8 mouse cellular contexts compared by ENCODE assay signal in the genomic region with DNA sequence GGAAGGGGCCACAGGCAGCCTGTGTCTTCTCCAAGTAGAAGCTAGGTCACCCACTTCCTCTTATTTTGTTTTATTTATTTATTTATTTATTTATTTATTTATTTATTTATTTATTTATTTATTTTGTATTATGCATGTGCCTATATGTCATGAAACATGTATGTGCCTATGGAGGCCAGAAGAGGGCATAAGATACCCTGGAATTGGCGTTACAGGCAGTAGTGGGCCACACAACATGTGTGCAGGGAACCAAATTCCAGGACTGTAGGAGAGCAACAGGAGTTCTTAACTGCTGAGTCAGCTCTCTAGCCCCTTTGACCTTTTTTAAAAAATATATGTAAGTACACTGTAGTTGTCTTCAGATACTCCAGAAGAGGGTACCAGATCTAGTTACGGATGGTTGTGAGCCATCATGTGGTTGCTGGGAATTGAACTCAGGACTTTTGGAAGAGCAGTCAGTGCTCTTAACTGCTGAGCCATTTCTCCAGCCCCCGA.
DNase-seq lines count a peak whose midpoint lies in the region; ATAC-seq and TF ChIP-seq lines count a peak whose summit lies in the region.
"Not testable (repeated sequence)": the region's sequence is repeated elsewhere in the genome, so short reads cannot be mapped to it uniquely, and the experiment has no call there.

No protein-coding gene starts in this region.

- peak; percentile 31 for TF ChIP-seq RAD21 in MEL (IDR thresholded peaks at IDR 0.05; ENCODE audit: low read depth, low read length)

- H3K36me3 ChIP-seq in ES-Bruce4 (ENCODE audit: control insufficient read depth, insufficient read depth, low read length, poor library complexity, severe bottlenecking); MEL (ENCODE audit: control insufficient read depth in 1 of 2, insufficient read depth in 2 of 2, low read length in 2 of 2); heart, adult 2 months (ENCODE audit: control insufficient read depth, insufficient read depth, low read length); kidney, postnatal 0 days (ENCODE audit: insufficient read depth, low read length); liver, postnatal 0 days (replicated peaks; ENCODE audit: insufficient read depth, low read length); stomach, postnatal 0 days (ENCODE audit: control insufficient read depth, insufficient read depth, low read length): not testable (repeated sequence)

- DNase-seq in 416B (ENCODE audit: low read depth): peak; percentile 57
- peak; percentile 20 for DNase-seq in MEL (ENCODE audit: low read depth, low spot score)
- peak; percentile 22 for DNase-seq in R1 (ENCODE audit: low read depth, low spot score)
- DNase-seq in heart, adult 2 months; kidney, postnatal 0 days (ENCODE audit: low spot score); liver, postnatal 0 days; stomach, postnatal 0 days (ENCODE audit: low spot score): not testable (repeated sequence)

- TF ChIP-seq CTCF in ES-Bruce4 (IDR thresholded peaks at IDR 0.05; ENCODE audit: low read depth, low read length) (peak; percentile 11), MEL (IDR thresholded peaks at IDR 0.05 in 2 of 3, conservative IDR thresholded peaks at IDR 0.05 in 1 of 3; ENCODE audit: control insufficient read depth in 1 of 3, insufficient read depth in 1 of 3, low read depth in 2 of 3, low read length in 3 of 3, poor library complexity in 1 of 3, severe bottlenecking in 1 of 3) (peak in 2 of 3 experiments; percentile 26 to 32; a peak in 3 of 6 replicates)
- TF ChIP-seq CTCF in heart, adult 2 months (IDR thresholded peaks at IDR 0.05): peak; percentile 24; the same call in 1 of the 2 replicates
- 0 out of 2 replicates have a peak, but pooled peaks have one; percentile 4 for TF ChIP-seq CTCF in kidney, postnatal 0 days (IDR thresholded peaks at IDR 0.05; ENCODE audit: low read depth)
- 0 out of 2 replicates have a peak, but pooled peaks have one; percentile 11 for TF ChIP-seq CTCF in liver, postnatal 0 days (IDR thresholded peaks at IDR 0.05; ENCODE audit: low read depth)
- TF ChIP-seq CTCF in stomach, postnatal 0 days (IDR thresholded peaks at IDR 0.05; ENCODE audit: low read depth): 0 out of 2 replicates have a peak, but pooled peaks have one; percentile 11

- not testable (repeated sequence) for H3K4me1 ChIP-seq in ES-Bruce4 (ENCODE audit: control insufficient read depth, insufficient read depth, low read length); MEL (ENCODE audit: control insufficient read depth in 1 of 2, insufficient read depth in 2 of 2, low read length in 2 of 2); heart, adult 2 months (ENCODE audit: control insufficient read depth, insufficient read depth, low read length); kidney, postnatal 0 days (replicated peaks; ENCODE audit: insufficient read depth, low read length); liver, postnatal 0 days (ENCODE audit: insufficient read depth); stomach, postnatal 0 days (replicated peaks; ENCODE audit: control insufficient read depth, insufficient read depth)

- not testable (repeated sequence) for TF ChIP-seq POLR2A in ES-Bruce4 (IDR thresholded peaks at IDR 0.05; ENCODE audit: insufficient read depth, low read length); MEL (IDR thresholded peaks at IDR 0.05; ENCODE audit: control insufficient read depth in 1 of 2, insufficient read depth in 1 of 2, low read depth in 1 of 2, low read length in 2 of 2, poor library complexity in 1 of 2); heart, adult 2 months (IDR thresholded peaks at IDR 0.05; ENCODE audit: insufficient read depth, low read depth, low read length)

- not testable (repeated sequence) for H3K27me3 ChIP-seq in ES-Bruce4 (ENCODE audit: control insufficient read depth, insufficient read depth, low read length, poor library complexity, severe bottlenecking); MEL (ENCODE audit: control insufficient read depth in 1 of 2, insufficient read depth in 2 of 2, low read length in 2 of 2); heart, adult 2 months (ENCODE audit: control insufficient read depth, insufficient read depth, low read length); kidney, postnatal 0 days (ENCODE audit: insufficient read depth, low read length); stomach, postnatal 0 days (ENCODE audit: control insufficient read depth, insufficient read depth, low read length)
- H3K27me3 ChIP-seq in liver, postnatal 0 days (ENCODE audit: insufficient read depth, low read length): peaks cover 11% of the 10 kb centered on the region

- not testable (repeated sequence) for H3K9me3 ChIP-seq in ES-Bruce4 (replicated peaks; ENCODE audit: control insufficient read depth, insufficient read depth, low read length, poor library complexity, severe bottlenecking); MEL (replicated peaks; ENCODE audit: insufficient read depth, low read length); kidney, postnatal 0 days (replicated peaks; ENCODE audit: low read length); liver, postnatal 0 days (ENCODE audit: low read length); stomach, postnatal 0 days (ENCODE audit: control insufficient read depth, low read length)

- intact Hi-C loops in heart, adult 2 months (cut with DNase I): not testable (repeated sequence)

- not testable (repeated sequence) for H3K4me3 ChIP-seq in ES-Bruce4 (ENCODE audit: low read depth, low read length); MEL (ENCODE audit: control insufficient read depth in 1 of 2, insufficient read depth in 1 of 2, low read depth in 2 of 2, low read length in 2 of 2); heart, adult 2 months; kidney, postnatal 0 days (replicated peaks; ENCODE audit: low read depth, low read length); liver, postnatal 0 days (ENCODE audit: low read depth, low read length); stomach, postnatal 0 days (ENCODE audit: low read depth, low read length)

- not testable (repeated sequence) for H3K4me2 ChIP-seq in kidney, postnatal 0 days (ENCODE audit: low read length); liver, postnatal 0 days (ENCODE audit: low read depth, low read length); stomach, postnatal 0 days (replicated peaks; ENCODE audit: low read depth)

- not testable (repeated sequence) for H3K79me2 ChIP-seq in MEL (ENCODE audit: control insufficient read depth, insufficient read depth, low read length, poor library complexity); heart, adult 2 months (replicated peaks; ENCODE audit: control insufficient read depth, insufficient read depth, low read length)

- H3K27ac ChIP-seq in ES-Bruce4 (ENCODE audit: insufficient read depth, low read length); MEL (ENCODE audit: control insufficient read depth, low read depth, low read length); heart, adult 2 months; kidney, postnatal 0 days; liver, postnatal 0 days (ENCODE audit: low read depth); stomach, postnatal 0 days (replicated peaks): not testable (repeated sequence)

- not testable (repeated sequence) for TF ChIP-seq EP300 in ES-Bruce4 (IDR thresholded peaks at IDR 0.05; ENCODE audit: insufficient read depth, low read depth, low read length); MEL (IDR thresholded peaks at IDR 0.05; ENCODE audit: low read depth in 1 of 2, low read length in 2 of 2); heart, adult 2 months (IDR thresholded peaks at IDR 0.05; ENCODE audit: insufficient read depth, low read depth, low read length); liver, postnatal 0 days (IDR thresholded peaks at IDR 0.05; ENCODE audit: low read depth); stomach, postnatal 0 days (optimal IDR thresholded peaks at IDR 0.05)

- WGBS in heart, adult 2 months: 93% methylated on average over 3 of the region's 3 CpGs
- 92% methylated on average over 3 of the region's 3 CpGs for WGBS in kidney, postnatal 0 days
- WGBS in liver, postnatal 0 days (ENCODE audit: insufficient replicate concordance): 71% methylated on average over 3 of the region's 3 CpGs
- WGBS in stomach, postnatal 0 days: 94% methylated on average over 3 of the region's 3 CpGs

- H3K9ac ChIP-seq in ES-Bruce4 (ENCODE audit: low read depth, poor library complexity, severe bottlenecking); MEL (ENCODE audit: control insufficient read depth, low read depth, low read length, poor library complexity, severe bottlenecking); heart, adult 2 months (ENCODE audit: low read depth, low read length); kidney, postnatal 0 days (ENCODE audit: low read depth, low read length); liver, postnatal 0 days (replicated peaks); stomach, postnatal 0 days (ENCODE audit: low read length): not testable (repeated sequence)

- ATAC-seq in kidney, postnatal 0 days (replicated peaks; ENCODE audit: low FRiP score, low read depth); liver, postnatal 0 days; stomach, postnatal 0 days (ENCODE audit: low FRiP score, low TSS enrichment): not testable (repeated sequence)

TF ChIP-seq in MEL, 35 proteins besides CTCF, POLR2A, EP300 and RAD21:
- peak; percentile 40 for TF ChIP-seq SMC3 (IDR thresholded peaks at IDR 0.05; ENCODE audit: low read depth, low read length)
TF ChIP-seq in MEL: peak in this region for 1; not testable (repeated sequence) for 34.
